Mouse (Mus musculus): ENCODE measurements around the gene Pacsin1.

DNA sequence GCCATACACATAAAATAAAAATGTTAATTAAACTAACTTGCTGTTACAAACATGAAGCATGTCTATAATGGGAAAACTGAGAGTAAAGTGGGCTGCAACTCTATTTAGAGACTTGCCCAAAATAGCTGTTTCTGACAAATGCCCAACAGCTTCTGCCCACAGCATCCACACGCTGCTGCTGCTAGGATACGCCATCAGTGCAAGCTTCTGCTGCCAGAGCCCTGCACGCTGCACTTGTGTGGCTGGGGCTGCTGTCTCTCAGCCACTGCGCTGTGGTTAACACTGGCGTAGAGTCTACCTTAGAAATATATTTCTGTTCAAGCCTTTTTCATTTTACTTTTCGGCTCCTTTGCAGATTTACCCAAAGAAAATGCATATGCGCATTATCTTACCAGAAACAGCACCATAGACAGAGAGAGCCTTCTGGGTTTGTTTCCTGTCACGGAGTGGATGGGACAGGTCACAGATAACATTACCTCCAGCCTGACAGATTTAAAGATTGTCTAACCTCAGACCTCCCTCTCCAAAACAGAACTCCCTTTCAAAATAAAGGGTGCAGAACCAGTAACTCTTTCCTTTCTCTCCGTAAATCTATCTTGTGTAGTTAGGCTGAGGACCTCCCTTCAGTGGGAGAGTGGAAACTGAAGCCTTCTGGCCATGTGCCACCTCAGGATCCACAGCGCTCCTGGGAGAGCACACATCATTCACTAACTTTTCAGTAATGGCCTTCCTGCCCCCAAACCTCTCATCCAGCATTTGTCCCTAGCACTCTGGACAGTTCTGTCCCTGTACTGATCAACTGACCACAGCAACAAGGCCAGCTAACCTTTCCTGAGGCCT, 44.4 kb upstream of the Pacsin1 start:
- TF ChIP-seq POLR2A (IDR thresholded peaks at IDR 0.05; ENCODE audit: low read depth, low read length), result no peak
- no peak for TF ChIP-seq CTCF (conservative IDR thresholded peaks at IDR 0.05; ENCODE audit: insufficient read depth, insufficient read length, low read depth, low read length)
